Mouse (Mus musculus) liver, embryonic 14 days (tissue): Measurements from ENCODE around the gene Gm16181. TPM values are rescaled to one million over a fixed set of nuclear protein-coding genes. Genes with fewer than 3 reads are reported as not detected.

Experiments used
- polyA plus RNA-seq: library from polyadenylated mRNA; depleted of rRNA; stranded (reverse); fragments of >200 nt; gene quantifications from 2 replicates; pipeline ENCODE4 v1.2.3, GENCODE M21; 2012; rRNA removed

Gene Gm16181
- 0.10 TPM in 1 of 2 replicates, not detected in the other for polyA plus RNA-seq

DNA sequence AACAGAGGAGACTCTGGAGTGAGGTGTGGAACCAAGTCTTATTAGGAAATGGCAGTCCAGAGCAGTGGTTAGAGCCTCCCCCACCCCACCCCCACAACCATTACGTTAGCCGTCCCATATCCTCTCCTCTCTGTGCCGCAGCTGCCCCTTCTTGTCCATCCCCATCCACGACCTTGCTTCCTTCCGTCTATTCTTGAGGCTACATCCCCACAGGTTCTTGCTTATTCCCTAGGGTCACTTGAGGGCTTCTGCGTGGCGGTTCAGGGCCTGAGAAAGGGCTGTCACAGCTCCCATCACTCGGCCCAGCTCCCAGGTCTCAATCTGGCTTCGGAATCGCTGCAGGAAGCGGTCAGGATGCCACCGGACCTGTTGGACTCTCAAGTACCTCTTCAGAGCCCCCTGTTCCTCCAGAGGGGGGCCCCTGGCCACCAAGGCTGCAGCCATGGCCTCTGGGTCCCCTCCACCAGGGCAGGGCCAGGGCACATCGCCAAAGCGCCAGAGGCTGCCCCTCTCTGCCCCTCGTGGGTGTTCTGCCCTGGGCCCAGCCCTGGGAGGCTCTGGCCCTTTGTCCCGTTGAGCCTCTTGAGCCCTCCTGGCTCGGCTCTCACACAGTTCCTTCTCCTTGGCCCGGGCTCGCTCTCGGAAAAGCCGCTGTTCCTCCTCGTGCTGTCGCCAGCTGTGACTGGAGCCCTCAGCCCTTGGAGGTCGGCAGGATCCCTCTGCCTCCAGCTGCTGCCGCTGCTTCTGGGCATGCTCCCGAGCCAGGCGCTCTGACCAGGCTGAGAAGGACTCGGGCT is at the start of gene Gm16181:
Gm16181 (plus strand) TSS at position 679 of the 797 bp plus-strand sequence.

DNA sequence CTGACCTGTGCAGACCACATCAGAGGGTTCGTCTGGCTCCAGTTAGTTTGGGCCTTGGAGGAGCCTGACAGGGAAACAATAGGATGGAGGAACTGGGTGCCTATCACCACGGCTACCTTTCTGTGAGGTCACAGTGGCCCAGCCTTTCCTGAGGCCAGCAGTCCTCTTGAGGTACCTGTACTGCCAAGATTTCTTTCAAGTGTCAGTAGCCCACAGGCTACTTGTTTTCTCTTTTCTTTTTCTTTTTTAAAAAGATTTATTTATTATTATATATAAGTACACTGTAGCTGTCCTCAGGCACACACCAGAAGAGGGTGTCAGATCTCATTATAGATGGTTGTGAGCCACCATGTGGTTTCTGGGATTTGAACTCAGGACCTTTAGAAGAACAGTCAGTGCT is 44.7 kb upstream of the Gm16181 start, which contains the start of gene Aif1:
Aif1 (minus strand) TSS at position 101 of the 400 bp plus-strand sequence.

DNA sequence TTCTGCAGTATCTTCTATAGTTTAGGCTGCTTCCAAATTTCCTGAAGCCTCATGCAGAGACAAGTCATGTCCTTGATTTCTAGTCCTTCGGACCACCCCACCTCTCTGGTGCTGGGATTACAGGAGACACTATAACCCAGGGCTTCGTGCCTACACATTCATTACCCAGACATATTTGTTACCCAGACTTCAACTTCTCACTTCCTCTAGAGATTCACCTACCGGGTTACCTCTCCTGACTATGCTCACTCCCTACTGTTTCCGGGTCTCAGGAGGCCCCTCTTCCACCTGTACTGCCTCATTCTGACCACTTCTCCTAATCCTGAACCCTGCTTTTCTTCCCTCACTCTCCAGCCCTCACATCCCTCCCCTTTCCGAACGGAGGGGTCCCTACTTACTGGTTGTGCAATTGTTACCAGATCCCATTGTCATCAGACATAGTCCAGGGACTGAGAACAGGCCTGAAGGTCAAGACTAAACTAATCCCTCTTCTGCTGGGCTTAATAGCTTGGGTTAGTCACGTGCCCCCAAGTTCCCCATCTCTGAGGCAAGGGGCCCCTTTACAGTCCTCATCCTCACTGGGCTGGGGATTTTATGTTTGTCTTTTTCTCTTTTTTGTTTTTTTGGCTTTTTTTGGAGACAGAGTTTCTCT is 32.5 kb upstream of the Gm16181 start, which contains the start of gene Lst1:
Lst1 (minus strand) TSS at position 481 of the 652 bp plus-strand sequence.

DNA sequence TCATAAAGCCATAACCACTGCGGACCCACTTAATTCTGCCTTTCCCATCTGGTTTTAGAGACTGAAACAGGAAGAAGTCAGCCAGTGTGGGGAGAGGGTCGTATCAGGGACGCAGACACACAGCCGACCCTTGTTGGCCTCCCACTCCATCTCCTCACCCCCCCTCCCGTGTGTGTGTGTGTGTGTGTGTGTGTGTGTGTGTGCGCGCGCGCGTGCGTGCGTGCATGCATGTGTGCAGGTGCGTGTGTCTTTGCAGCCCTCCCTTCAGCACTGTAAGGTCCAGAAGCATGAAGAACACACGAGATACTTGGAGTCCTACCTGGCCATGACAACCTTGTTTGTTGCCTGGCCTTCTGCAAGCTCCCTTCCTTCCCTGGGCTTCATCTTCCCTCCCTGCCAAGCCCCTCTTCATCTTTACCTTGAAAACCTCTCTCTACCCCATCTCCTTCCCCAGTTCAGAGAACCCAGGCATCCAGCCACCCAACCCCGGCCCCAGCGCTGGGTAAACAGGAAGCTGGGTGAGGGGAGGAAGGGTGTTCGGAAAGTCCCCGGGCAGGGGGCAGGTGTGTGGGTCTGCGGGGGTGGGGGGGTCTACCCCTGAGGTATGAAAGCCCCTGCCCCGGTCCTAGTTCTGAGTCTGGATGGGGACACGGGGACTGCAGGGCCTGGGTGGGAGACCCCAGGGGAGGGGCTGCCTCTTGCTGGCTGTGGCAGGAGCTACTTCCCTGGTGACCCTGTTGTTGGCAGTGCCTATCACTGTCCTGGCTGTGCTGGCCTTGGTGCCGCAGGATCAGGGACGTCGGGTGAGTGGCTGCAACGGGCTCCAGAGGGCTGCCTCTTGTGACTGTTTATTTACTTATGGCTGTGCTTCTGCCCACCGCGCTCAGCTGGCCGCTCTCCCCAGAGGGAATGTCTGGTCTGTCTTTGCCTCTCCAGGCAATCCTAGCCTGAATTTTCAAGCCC is 26.5 kb upstream of the Gm16181 start, which contains the start of gene Ltb:
Ltb (plus strand) TSS at position 559 of the 963 bp plus-strand sequence.

DNA sequence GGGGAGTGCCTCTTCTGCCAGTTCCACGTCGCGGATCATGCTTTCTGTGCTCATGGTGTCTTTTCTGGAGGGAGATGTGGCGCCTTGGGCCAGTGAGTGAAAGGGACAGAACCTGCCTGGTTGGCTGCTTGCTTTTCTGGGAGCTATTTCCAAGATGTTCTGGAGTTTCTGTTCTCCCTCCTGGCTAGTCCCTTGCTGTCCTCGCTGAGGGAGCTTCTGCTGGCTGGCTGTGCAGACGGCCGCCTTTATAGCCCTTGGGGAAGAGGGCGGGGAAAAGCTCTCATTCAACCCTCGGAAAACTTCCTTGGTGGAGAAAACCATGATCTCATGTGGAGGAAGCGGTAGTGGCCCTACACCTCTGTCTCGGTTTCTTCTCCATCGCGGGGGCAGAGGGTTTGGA is 18.8 kb upstream of the Gm16181 start, which contains the start of gene Tnf:
Tnf (minus strand) TSS at position 221 of the 400 bp plus-strand sequence.

DNA sequence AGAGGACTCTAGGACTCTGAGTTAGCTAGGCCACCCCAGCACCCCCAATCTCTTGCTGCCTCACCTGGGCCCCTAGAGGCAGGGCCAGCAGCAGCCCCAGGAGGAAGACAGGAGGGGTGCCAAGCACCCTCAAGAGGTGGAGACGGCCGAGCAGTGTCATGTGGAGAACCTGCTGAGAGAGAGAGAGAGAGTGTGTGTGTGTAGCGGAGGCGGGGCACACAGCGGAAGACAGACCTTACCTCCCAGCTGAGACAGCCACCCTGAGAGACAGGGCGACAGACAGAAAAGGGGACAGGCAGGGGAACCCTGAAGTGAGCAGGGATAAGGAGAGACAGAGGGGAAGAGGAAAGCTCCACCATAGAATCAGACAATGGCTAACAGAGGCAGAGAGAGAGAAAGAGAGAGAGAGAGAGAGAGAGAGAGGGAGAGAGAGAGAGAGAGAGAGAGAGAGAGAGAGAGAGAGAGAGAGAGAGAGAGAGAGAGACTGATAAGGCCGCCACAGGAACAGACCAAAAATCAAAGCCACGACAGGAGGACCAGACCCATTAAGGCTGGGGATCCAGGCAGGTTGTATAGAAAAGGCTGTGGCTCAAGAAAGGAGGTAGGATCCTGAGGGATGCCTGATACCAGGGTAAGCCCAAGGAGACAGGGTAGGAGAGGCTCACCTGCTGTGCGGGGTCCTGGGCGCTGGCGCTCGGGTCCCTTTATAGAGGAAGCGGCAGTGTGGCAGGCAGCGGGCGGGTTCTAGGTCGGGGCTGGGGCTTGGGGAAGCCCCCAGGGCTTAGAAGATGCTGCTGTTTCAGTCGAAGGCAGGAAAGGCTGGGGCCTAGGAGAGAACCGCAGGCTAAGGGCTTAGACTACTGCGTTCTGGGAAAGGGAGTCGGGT is 15.9 kb upstream of the Gm16181 start, which contains the start of gene Lta:
Lta (minus strand) TSS at position 858 of the 886 bp plus-strand sequence.

DNA sequence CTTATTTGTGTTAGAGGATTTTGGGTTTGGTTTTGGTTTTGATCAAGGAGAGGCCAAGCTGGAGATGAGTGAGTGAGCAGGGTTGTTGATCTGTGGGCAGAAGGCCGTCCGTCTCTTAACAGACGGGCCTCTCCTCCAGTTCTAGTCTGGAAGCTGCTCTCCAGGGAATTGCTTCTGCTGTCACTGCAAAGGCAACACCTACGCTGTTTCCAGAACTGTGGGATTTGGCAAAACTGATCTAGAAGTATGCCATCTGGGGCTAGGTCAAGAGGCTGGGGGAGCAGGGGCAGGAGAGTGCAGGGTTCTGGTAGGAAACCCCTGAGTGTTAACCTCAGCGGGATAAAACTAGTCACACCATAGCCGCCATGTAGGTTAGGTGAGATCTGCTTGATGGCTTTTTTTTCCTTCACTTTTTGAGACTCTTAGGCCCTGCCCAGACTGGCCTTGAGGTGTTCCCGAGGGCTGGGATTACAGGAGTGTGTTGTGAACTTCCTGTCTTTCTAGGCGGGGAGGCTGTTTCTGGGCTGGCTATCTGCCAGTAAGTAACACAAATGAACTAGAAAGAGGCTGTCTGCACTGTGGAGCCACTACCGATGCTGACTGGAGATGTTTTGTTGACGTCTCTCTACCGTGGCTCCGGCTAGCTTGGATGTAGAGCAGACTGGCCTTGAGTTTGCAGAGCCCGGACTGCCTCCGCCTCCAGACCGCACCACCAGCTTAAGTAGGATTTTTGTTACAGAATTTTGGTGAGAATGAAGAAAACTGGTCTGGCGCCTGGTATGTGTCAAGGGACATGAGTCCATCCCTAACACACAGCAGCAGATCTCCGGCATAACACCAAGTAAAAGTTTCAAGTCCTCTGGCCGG is 12.7 kb downstream of the Gm16181 start, which contains the start of gene Atp6v1g2:
Atp6v1g2 (plus strand) TSS at position 547 of the 867 bp plus-strand sequence.

DNA sequence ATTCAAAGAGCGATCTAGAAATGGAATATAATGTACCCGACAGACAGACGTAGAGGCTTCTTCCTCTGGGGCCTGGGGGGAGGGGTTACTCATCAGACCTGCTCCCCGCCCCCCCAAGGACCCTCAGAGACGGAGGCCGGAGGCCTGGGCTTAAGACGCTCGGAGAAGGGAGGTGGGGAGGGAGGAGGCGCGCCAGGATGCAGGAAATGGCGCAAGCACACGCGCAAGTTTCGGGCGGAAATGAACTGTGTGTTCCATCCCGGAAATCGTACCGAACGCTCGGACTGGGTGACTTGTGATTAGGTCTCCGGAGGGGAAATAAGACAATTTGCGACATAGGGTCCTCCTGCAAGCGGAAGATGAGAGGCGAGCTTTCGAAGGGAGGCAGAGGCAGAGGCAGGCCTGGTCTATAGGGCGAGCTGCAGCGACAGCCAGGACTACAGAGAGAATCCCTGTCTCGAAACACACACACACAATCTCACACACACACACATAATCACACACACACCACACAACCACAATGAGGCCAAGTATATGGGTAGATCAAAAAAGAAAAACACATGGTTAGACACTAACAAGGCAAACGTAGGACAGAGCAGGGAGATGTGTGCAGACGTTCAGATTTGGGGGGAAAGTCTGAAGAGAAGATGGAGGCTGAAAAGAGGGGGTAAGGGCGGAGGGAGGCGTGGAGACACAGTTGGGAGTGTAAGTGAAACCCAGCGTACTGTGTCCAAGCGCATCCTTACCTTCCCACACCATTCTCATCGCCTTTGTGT is 15.2 kb downstream of the Gm16181 start, which contains the start of gene Nfkbil1:
Nfkbil1 (minus strand) TSS at position 179 of the 776 bp plus-strand sequence.

DNA sequence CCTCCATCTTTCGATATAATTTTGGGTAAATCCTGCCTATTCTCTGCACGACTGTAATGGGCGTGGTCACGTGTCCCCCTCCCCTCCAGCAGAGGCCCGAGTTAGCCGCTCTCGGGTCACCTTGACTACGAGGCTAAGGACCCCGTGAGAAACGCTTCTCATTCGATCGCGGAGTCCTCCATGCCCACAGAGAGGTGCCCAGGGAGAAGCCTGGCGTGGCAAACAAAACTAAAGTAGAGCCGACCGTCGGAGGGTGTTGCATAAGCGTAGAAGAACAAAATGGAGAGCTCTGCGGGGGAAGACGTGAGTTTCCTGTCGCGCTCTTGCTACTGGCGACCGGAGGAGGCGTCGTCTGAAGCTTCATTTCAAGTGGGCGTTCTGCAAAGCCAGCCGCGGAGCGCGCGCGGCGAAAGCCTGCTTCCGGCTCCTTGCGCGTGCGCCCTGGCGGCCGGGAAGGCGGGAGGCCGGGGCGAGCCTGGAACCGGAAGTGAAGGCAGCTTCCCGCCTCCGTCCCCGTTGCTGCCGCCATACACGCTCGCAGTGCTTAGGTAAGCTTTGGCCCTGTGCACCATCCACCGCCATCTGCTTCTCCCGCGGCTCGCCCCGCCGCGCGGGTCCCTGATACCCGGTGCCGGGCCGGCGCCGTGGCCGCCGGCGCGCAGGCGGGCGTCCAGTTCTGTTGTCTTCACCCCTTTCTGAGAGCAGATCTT is 20.8 kb downstream of the Gm16181 start, which contains the start of gene Ddx39b:
Ddx39b (plus strand) TSS at position 442 of the 710 bp plus-strand sequence.

DNA sequence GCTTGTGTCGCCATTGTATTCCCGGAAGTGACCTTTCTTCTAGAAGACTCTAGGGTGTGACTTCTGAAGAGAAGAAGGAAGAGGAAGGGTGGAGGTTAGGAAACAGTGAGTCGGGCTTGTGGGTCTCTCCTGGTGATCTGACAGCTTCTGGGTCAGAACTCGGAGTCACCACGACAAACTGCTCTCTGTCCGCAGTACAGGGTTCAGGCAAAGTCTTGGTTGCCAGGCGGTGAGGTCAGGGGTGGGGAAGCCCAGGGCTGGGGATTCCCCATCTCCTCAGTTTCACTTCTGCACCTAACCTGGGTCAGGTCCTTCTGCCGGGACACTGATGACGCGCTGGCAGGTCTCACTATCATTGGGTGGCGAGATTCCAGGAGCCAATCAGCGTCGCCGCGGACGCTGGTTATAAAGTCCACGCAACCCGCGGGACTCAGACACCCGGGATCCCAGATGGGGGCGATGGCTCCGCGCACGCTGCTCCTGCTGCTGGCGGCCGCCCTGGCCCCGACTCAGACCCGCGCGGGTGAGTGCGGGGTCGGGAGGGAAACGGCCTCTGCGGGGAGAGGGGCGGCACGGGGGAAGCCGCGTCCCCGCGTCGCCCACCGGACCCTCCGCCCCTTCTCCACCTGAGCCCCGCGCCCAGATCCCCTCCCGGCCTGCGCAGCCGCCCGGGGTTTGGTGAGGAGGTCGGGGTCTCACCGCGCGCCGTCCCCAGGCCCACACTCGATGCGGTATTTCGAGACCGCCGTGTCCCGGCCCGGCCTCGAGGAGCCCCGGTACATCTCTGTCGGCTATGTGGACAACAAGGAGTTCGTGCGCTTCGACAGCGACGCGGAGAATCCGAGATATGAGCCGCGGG is 42.3 kb downstream of the Gm16181 start, which contains the start of gene H2-D1:
H2-D1 (plus strand) TSS at position 67 of the 859 bp plus-strand sequence.

Other genes starting within 250 kb of the Gm16181 start
- 0.58 and 0.67 TPM in 2 replicates for gene Hspa1a, start 248.7 kb upstream of the Gm16181 start, polyA plus RNA-seq
- 0.02 TPM in 2 replicates for gene Hspa1l, start 248.1 kb upstream of the Gm16181 start, polyA plus RNA-seq
- 106 and 129 TPM in 2 replicates for gene Lsm2, start 239.0 kb upstream of the Gm16181 start, polyA plus RNA-seq
- 58.0 and 65.7 TPM in 2 replicates for gene Vars, start 219.8 kb upstream of the Gm16181 start, polyA plus RNA-seq
- gene Vwa7, start 204.3 kb upstream of the Gm16181 start, polyA plus RNA-seq: 0.12 and 0.20 TPM in 2 replicates
- gene Sapcd1, start 192.8 kb upstream of the Gm16181 start, polyA plus RNA-seq: 2.0 TPM in 2 replicates
- gene Msh5, start 174.1 kb upstream of the Gm16181 start, polyA plus RNA-seq: 3.3 and 4.1 TPM in 2 replicates
- 70.1 and 85.9 TPM in 2 replicates for gene Clic1, start 170.9 kb upstream of the Gm16181 start, polyA plus RNA-seq
- gene Ddah2, start 161.8 kb upstream of the Gm16181 start, polyA plus RNA-seq: 11.1 and 13.5 TPM in 2 replicates
- gene Ly6g6c, start 155.4 kb upstream of the Gm16181 start, polyA plus RNA-seq: 0.21 and 0.24 TPM in 2 replicates
- gene Mpig6b, start 154.7 kb upstream of the Gm16181 start, polyA plus RNA-seq: 1.8 and 2.7 TPM in 2 replicates
- 0.03 and 0.15 TPM in 2 replicates for gene Ly6g6e, start 143.9 kb upstream of the Gm16181 start, polyA plus RNA-seq
- gene Ly6g6d, start 142.8 kb upstream of the Gm16181 start, polyA plus RNA-seq: 0.66 and 0.76 TPM in 2 replicates
- 4.6 TPM in 2 replicates for gene Ly6g6f, start 135.2 kb upstream of the Gm16181 start, polyA plus RNA-seq
- 25.1 and 29.0 TPM in 2 replicates for gene Abhd16a, start 131.6 kb upstream of the Gm16181 start, polyA plus RNA-seq
- gene Ly6g5c, start 112.6 kb upstream of the Gm16181 start, polyA plus RNA-seq: not detected in 2 replicates
- gene Ly6g5b, start 105.4 kb upstream of the Gm16181 start, polyA plus RNA-seq: 0.42 and 0.67 TPM in 2 replicates
- 9.1 and 10.2 TPM in 2 replicates for gene Gpank1, start 99.4 kb upstream of the Gm16181 start, polyA plus RNA-seq
- gene Csnk2b, start 98.8 kb upstream of the Gm16181 start, polyA plus RNA-seq: 76.9 and 86.4 TPM in 2 replicates
- gene D17H6S53E, start 94.5 kb upstream of the Gm16181 start, polyA plus RNA-seq: 1.2 and 1.6 TPM in 2 replicates
- 296 and 349 TPM in 2 replicates for gene Apom, start 88.8 kb upstream of the Gm16181 start, polyA plus RNA-seq
- gene Bag6, start 85.7 kb upstream of the Gm16181 start, polyA plus RNA-seq: 40.6 and 45.5 TPM in 2 replicates
- 48.0 and 59.1 TPM in 2 replicates for gene Prrc2a, start 55.9 kb upstream of the Gm16181 start, polyA plus RNA-seq
- gene Aif1, start 44.8 kb upstream of the Gm16181 start, polyA plus RNA-seq: 9.0 and 9.2 TPM in 2 replicates
- 21.0 and 28.7 TPM in 2 replicates for gene Lst1, start 32.4 kb upstream of the Gm16181 start, polyA plus RNA-seq
- gene Ltb, start 26.4 kb upstream of the Gm16181 start, polyA plus RNA-seq: 0.53 and 0.76 TPM in 2 replicates
- gene Tnf, start 18.8 kb upstream of the Gm16181 start, polyA plus RNA-seq: 0.33 and 0.48 TPM in 2 replicates
- gene Lta, start 15.5 kb upstream of the Gm16181 start, polyA plus RNA-seq: 0.03 and 0.09 TPM in 2 replicates
- gene Atp6v1g2, start 12.8 kb downstream of the Gm16181 start, polyA plus RNA-seq: 1.6 and 1.7 TPM in 2 replicates
- gene Nfkbil1, start 15.0 kb downstream of the Gm16181 start, polyA plus RNA-seq: 3.6 and 4.1 TPM in 2 replicates
- 174 and 208 TPM in 2 replicates for gene Ddx39b, start 20.9 kb downstream of the Gm16181 start, polyA plus RNA-seq
- gene H2-D1, start 41.9 kb downstream of the Gm16181 start, polyA plus RNA-seq: 35.7 and 45.9 TPM in 2 replicates
- gene H2-Q1, start 99.6 kb downstream of the Gm16181 start, polyA plus RNA-seq: 0.50 and 0.63 TPM in 2 replicates
- gene H2-Q2, start 121.4 kb downstream of the Gm16181 start, polyA plus RNA-seq: 0.53 and 0.67 TPM in 2 replicates
- gene H2-Q4, start 158.8 kb downstream of the Gm16181 start, polyA plus RNA-seq: 6.6 and 6.8 TPM in 2 replicates
- 10.0 and 11.4 TPM in 2 replicates for gene H2-Q6, start 204.0 kb downstream of the Gm16181 start, polyA plus RNA-seq
- gene H2-Q7, start 218.3 kb downstream of the Gm16181 start, polyA plus RNA-seq: 20.5 and 21.9 TPM in 2 replicates
- gene H2-Q10, start 249.3 kb downstream of the Gm16181 start, polyA plus RNA-seq: 112 and 136 TPM in 2 replicates